In genomic region chr12:108333481-108333882, GRCm38 (mm10) we compare ENCODE assay signal across 9 mouse cellular contexts. TPM values are rescaled to one million over a fixed set of nuclear protein-coding genes. Genes with fewer than 3 reads are reported as not detected.
A peak's percentile ranks its signal among the peaks of the same experiment; 100 is the strongest.
DNase-seq lines count a peak whose midpoint lies in the region; ATAC-seq and TF ChIP-seq lines count a peak whose summit lies in the region.
"Had no signal": no experiment of that assay in that cellular context is flagged by ENCODE, and none has a peak within 500 bp of the region (broad histone marks: within the 10 kb centered on the region; RNA-seq: fewer than 3 reads in every experiment).

No protein-coding gene starts in this region.

- H3K9me3 ChIP-seq in hindbrain, embryonic 12.5 days (replicated peaks), result no peaks in the 10 kb centered on the region
- H3K9me3 ChIP-seq in lung, postnatal 0 days (ENCODE audit: low read length), result no peaks in the 10 kb centered on the region
- H3K9me3 ChIP-seq in stomach, postnatal 0 days (ENCODE audit: control insufficient read depth, low read length), result no peaks in the 10 kb centered on the region

- no peak for TF ChIP-seq EP300 in lung, postnatal 0 days (IDR thresholded peaks at IDR 0.05)
- TF ChIP-seq EP300 in stomach, postnatal 0 days (optimal IDR thresholded peaks at IDR 0.05), result no peak

- WGBS in kidney, adult 2 months, result 1% methylated on average over 22 of the region's 22 CpGs
- WGBS in hindbrain, embryonic 12.5 days, result 2% methylated on average over 22 of the region's 22 CpGs
- whole genome bisulfite sequencing in lung, postnatal 0 days, result 1% methylated on average over 22 of the region's 22 CpGs
- 0% methylated on average over 22 of the region's 22 CpGs for WGBS in stomach, postnatal 0 days

- no peaks in the 10 kb centered on the region for H3K36me3 ChIP-seq in kidney, adult 2 months (ENCODE audit: control insufficient read depth, insufficient read depth, low read length)
- no peaks in the 10 kb centered on the region for H3K36me3 ChIP-seq in hindbrain, embryonic 12.5 days
- no peaks in the 10 kb centered on the region for H3K36me3 ChIP-seq in lung, postnatal 0 days (ENCODE audit: insufficient read depth, low read length)
- H3K36me3 ChIP-seq in stomach, postnatal 0 days (ENCODE audit: control insufficient read depth, insufficient read depth, low read length), result no peaks in the 10 kb centered on the region

- no peaks in the 10 kb centered on the region; the same call in 1 of the 2 replicates for H3K4me1 ChIP-seq in kidney, adult 2 months (ENCODE audit: control insufficient read depth, insufficient read depth, low read length)
- H3K4me1 ChIP-seq in cortical plate, adult 2 months (ENCODE audit: control insufficient read depth, insufficient read depth, low read length), result peaks cover 2% of the 10 kb centered on the region; the same call in 1 of the 2 replicates
- H3K4me1 ChIP-seq in hindbrain, embryonic 12.5 days, result peaks cover 20% of the 10 kb centered on the region
- peaks cover 11% of the 10 kb centered on the region; the same call in 1 of the 2 replicates for H3K4me1 ChIP-seq in lung, postnatal 0 days (ENCODE audit: insufficient read depth, low read depth, low read length)
- no peaks in the 10 kb centered on the region for H3K4me1 ChIP-seq in stomach, postnatal 0 days (replicated peaks; ENCODE audit: control insufficient read depth, insufficient read depth)

- H3K4me2 ChIP-seq in hindbrain, embryonic 12.5 days (replicated peaks), result peak overlapping the region; percentile 99
- peak overlapping the region; percentile 96 for H3K4me2 ChIP-seq in lung, postnatal 0 days (replicated peaks; ENCODE audit: low read depth, low read length)
- peak overlapping the region; percentile 98 for H3K4me2 ChIP-seq in stomach, postnatal 0 days (replicated peaks; ENCODE audit: low read depth)

- DNase-seq in kidney, adult 2 months, result no peak
- no peak for DNase-seq in kidney, adult 9 months
- no peak for DNase-seq in lung, postnatal 0 days (ENCODE audit: low spot score)
- no peak for DNase-seq in stomach, postnatal 0 days (ENCODE audit: low spot score)
- no peak for DNase-seq in urinary bladder, adult 18-20 months (ENCODE audit: low spot score in 2 of 2)
- DNase-seq in cerebellum, adult 9-11 months, result no peak

- peak; percentile 26; the same call in 1 of the 2 replicates for ATAC-seq in hindbrain, embryonic 12.5 days (ENCODE audit: low FRiP score)
- ATAC-seq in lung, postnatal 0 days, result peak; percentile 16
- peak; percentile 21 for ATAC-seq in stomach, postnatal 0 days (ENCODE audit: low FRiP score, low TSS enrichment)

- H3K27me3 ChIP-seq in kidney, adult 2 months (replicated peaks; ENCODE audit: control insufficient read depth, insufficient read depth, low read length), result no peaks in the 10 kb centered on the region
- peaks cover 40% of the 10 kb centered on the region for H3K27me3 ChIP-seq in hindbrain, embryonic 12.5 days
- H3K27me3 ChIP-seq in lung, postnatal 0 days (replicated peaks; ENCODE audit: insufficient read depth, low read length), result peaks cover 12% of the 10 kb centered on the region
- no peaks in the 10 kb centered on the region for H3K27me3 ChIP-seq in stomach, postnatal 0 days (ENCODE audit: control insufficient read depth, insufficient read depth, low read length)

- peak overlapping the region; percentile 10; the same call in 1 of the 2 replicates for H3K27ac ChIP-seq in kidney, adult 2 months (ENCODE audit: insufficient read depth, low read depth, low read length)
- H3K27ac ChIP-seq in cortical plate, adult 2 months (ENCODE audit: insufficient read depth, low read length), result 0 out of 2 replicates have a peak overlapping the region, but pooled peaks have one; percentile 4
- H3K27ac ChIP-seq in hindbrain, embryonic 12.5 days, result peak overlapping the region; percentile 48; the same call in 1 of the 2 replicates
- H3K27ac ChIP-seq in lung, postnatal 0 days (ENCODE audit: low read length), result 0 out of 2 replicates have a peak overlapping the region, but pooled peaks have one; percentile 2
- peak overlapping the region; percentile 70 for H3K27ac ChIP-seq in stomach, postnatal 0 days (replicated peaks)
- H3K27ac ChIP-seq: macrophage had no signal

- TF ChIP-seq CTCF in kidney, adult 2 months (conservative IDR thresholded peaks at IDR 0.05; ENCODE audit: insufficient read depth, insufficient read length, low read depth, low read length), result no peak
- no peak for TF ChIP-seq CTCF in cortical plate, adult 2 months (IDR thresholded peaks at IDR 0.05; ENCODE audit: extremely low read depth, insufficient read depth, low read length)
- no peak for TF ChIP-seq CTCF in lung, postnatal 0 days (IDR thresholded peaks at IDR 0.05)
- no peak for TF ChIP-seq CTCF in stomach, postnatal 0 days (IDR thresholded peaks at IDR 0.05; ENCODE audit: low read depth)

- H3K9ac ChIP-seq in hindbrain, embryonic 12.5 days, result peak overlapping the region; percentile 33; the same call in 1 of the 2 replicates
- H3K9ac ChIP-seq in lung, postnatal 0 days (replicated peaks; ENCODE audit: low read depth), result no peak overlapping the region
- peak overlapping the region; percentile 43; the same call in 1 of the 2 replicates for H3K9ac ChIP-seq in stomach, postnatal 0 days (ENCODE audit: low read length)

- TF ChIP-seq POLR2A in kidney, adult 2 months (IDR thresholded peaks at IDR 0.05; ENCODE audit: low read depth, low read length), result no peak
- no peak for TF ChIP-seq POLR2A in cortical plate, adult 2 months (IDR thresholded peaks at IDR 0.05; ENCODE audit: extremely low read depth, insufficient read depth, low read length)

- H3K4me3 ChIP-seq in kidney, adult 2 months (ENCODE audit: insufficient read depth, low read depth, low read length), result peak overlapping the region; percentile 38
- H3K4me3 ChIP-seq in cortical plate, adult 2 months (ENCODE audit: insufficient read depth, low read length), result peak overlapping the region; percentile 45
- H3K4me3 ChIP-seq in hindbrain, embryonic 12.5 days, result peak overlapping the region; percentile 66
- H3K4me3 ChIP-seq in lung, postnatal 0 days (ENCODE audit: low read depth, low read length), result peak overlapping the region; percentile 28
- H3K4me3 ChIP-seq in stomach, postnatal 0 days (ENCODE audit: low read depth, low read length), result peak overlapping the region; percentile 41

RNA-seq across cellular contexts. Expression of gene Cyp46a1, which starts 0.7 kb away (rescaled TPM):
- 4.1 and 5.1 TPM in 2 replicates for polyA plus RNA-seq in kidney, adult 2 months (2012; rRNA removed)
- 463 and 465 TPM in 2 replicates for polyA plus RNA-seq in cortical plate, adult 2 months (2012; rRNA removed)
- 14.2 and 15.6 TPM in 2 replicates for polyA plus RNA-seq in hindbrain, embryonic 12.5 days (2016; fragmentation: Nextera tagmentation; extraction: Ambion mirVana)
- polyA plus RNA-seq in lung, postnatal 0 days (2015; fragmentation: Nextera tagmentation; extraction: Ambion mirVana), result 1.0 and 1.3 TPM in 2 replicates
- polyA plus RNA-seq in stomach, postnatal 0 days (2015; fragmentation: Nextera tagmentation; extraction: Ambion mirVana), result 1.3 and 2.1 TPM in 2 replicates
- polyA plus RNA-seq: macrophage had no signal

RNA-seq across cellular contexts. Expression of gene Hhipl1, which starts 27.4 kb away (rescaled TPM):
- polyA plus RNA-seq in kidney, adult 2 months (2012; rRNA removed), result 0.31 and 0.42 TPM in 2 replicates
- 9.8 and 10.6 TPM in 2 replicates for polyA plus RNA-seq in cortical plate, adult 2 months (2012; rRNA removed)
- 2.4 and 2.7 TPM in 2 replicates for polyA plus RNA-seq in hindbrain, embryonic 12.5 days (2016; fragmentation: Nextera tagmentation; extraction: Ambion mirVana)
- polyA plus RNA-seq in lung, postnatal 0 days (2015; fragmentation: Nextera tagmentation; extraction: Ambion mirVana), result 0.35 and 0.57 TPM in 2 replicates
- polyA plus RNA-seq in stomach, postnatal 0 days (2015; fragmentation: Nextera tagmentation; extraction: Ambion mirVana), result 0.23 and 0.24 TPM in 2 replicates
- polyA plus RNA-seq: macrophage had no signal

RNA-seq across cellular contexts. Expression of gene Eml1, which starts 37.3 kb away (rescaled TPM):
- 14.2 TPM in 2 replicates for polyA plus RNA-seq in kidney, adult 2 months (2012; rRNA removed)
- 76.5 and 76.6 TPM in 2 replicates for polyA plus RNA-seq in cortical plate, adult 2 months (2012; rRNA removed)
- 71.8 and 73.0 TPM in 2 replicates for polyA plus RNA-seq in hindbrain, embryonic 12.5 days (2016; fragmentation: Nextera tagmentation; extraction: Ambion mirVana)
- 55.0 and 68.7 TPM in 2 replicates for polyA plus RNA-seq in lung, postnatal 0 days (2015; fragmentation: Nextera tagmentation; extraction: Ambion mirVana)
- polyA plus RNA-seq in stomach, postnatal 0 days (2015; fragmentation: Nextera tagmentation; extraction: Ambion mirVana), result 53.8 and 54.6 TPM in 2 replicates
- polyA plus RNA-seq: macrophage had no signal

RNA-seq across cellular contexts. Expression of gene Ccdc85c, which starts 58.3 kb away (rescaled TPM):
- 15.7 and 19.4 TPM in 2 replicates for polyA plus RNA-seq in kidney, adult 2 months (2012; rRNA removed)
- polyA plus RNA-seq in cortical plate, adult 2 months (2012; rRNA removed), result 40.8 and 42.1 TPM in 2 replicates
- 15.2 and 16.3 TPM in 2 replicates for polyA plus RNA-seq in hindbrain, embryonic 12.5 days (2016; fragmentation: Nextera tagmentation; extraction: Ambion mirVana)
- polyA plus RNA-seq in lung, postnatal 0 days (2015; fragmentation: Nextera tagmentation; extraction: Ambion mirVana), result 4.1 and 4.5 TPM in 2 replicates
- 6.7 and 7.0 TPM in 2 replicates for polyA plus RNA-seq in stomach, postnatal 0 days (2015; fragmentation: Nextera tagmentation; extraction: Ambion mirVana)

Comparison
In these comparisons a context has a peak if more than half of its experiments do, and no peak if none do; other contexts are left out.
1. H3K27ac ChIP-seq: peak in every context shown above with its lines; median percentile 70 in stomach, postnatal 0 days; 48 in hindbrain, embryonic 12.5 days; 10 in kidney, adult 2 months; 4 in cortical plate, adult 2 months; 2 in lung, postnatal 0 days.
2. RNA of gene Cyp46a1, which starts 0.7 kb away (polyA plus RNA-seq): 463 to 465 TPM in cortical plate, adult 2 months; 14.2 to 15.6 TPM in hindbrain, embryonic 12.5 days, 4.1 to 5.1 TPM in kidney, adult 2 months, 1.3 to 2.1 TPM in stomach, postnatal 0 days and 1.0 to 1.3 TPM in lung, postnatal 0 days; every median in the first group is over 10 times any median in the second.
3. Peak in every context shown above with its lines, with median percentiles within 50 percentile points of each other: H3K4me3 ChIP-seq, ATAC-seq and H3K4me2 ChIP-seq.